Mouse (Mus musculus): ENCODE data around the gene Lnx2.

DNA sequence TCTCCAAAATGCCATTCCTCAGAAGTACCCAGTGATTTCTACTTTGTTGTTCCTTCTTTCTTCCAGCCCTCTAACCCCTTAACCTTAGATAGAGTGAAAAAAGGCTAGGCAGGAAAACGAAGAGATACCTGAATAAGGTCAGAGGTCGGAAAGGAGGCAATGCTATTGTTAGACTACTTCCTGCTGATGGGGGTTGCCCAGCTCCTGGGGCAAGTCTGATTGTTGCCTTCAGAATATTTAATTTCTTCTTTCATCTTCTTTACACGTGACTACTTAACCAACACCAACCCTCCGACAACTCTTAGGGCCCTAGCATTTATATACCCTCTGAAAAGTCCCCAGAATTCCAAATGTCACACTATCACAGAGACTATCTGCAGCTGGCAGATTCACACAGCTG lies 10.3 kb downstream of the Lnx2 start:
- TF ChIP-seq POLR2A (IDR thresholded peaks at IDR 0.05; ENCODE audit: low read depth, low read length) (no peak), EP300 (IDR thresholded peaks at IDR 0.05; ENCODE audit: low read length) (no peak), IRF4 (IDR thresholded peaks at IDR 0.05; ENCODE audit: low read depth, low read length) (no peak), ZNF384 (IDR thresholded peaks at IDR 0.05; ENCODE audit: low read depth, low read length) (no peak), CTCF (conservative IDR thresholded peaks at IDR 0.05 in 1 of 2, IDR thresholded peaks at IDR 0.05 in 1 of 2; ENCODE audit: low read depth in 2 of 2, low read length in 2 of 2) (no peak), POLR2AphosphoS2 (IDR thresholded peaks at IDR 0.05; ENCODE audit: low read depth, low read length) (no peak)
